Mouse (Mus musculus): Measurements from ENCODE around the gene 1700023F06Rik.

The 1700023F06Rik gene

DNA sequence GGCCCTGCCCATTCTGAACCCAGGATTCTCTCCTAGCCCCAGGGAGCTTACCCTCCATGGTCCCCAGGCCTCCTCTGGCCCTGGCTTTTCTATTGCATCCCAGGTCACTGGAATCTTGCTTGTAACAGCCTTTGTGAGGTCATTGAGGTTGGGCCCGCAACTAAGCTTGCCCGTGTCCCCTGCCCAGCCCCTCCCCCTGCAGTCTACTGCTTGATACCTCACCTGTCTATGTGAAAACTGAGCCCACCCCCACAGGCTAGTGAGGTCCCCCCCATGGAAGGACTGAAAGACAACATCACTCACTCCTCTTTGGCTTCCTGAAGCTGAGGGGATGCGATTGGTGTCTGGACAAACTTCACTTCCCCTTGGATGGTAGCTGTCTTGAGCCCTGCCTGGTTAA lies at the start of gene 1700023F06Rik:
Gene 1700023F06Rik (minus strand): TSS at position 101 of the 400 bp plus-strand sequence.
- no peak for ATAC-seq (ENCODE audit: insufficient number of reproducible peaks, low FRiP score, low TSS enrichment)

DNA sequence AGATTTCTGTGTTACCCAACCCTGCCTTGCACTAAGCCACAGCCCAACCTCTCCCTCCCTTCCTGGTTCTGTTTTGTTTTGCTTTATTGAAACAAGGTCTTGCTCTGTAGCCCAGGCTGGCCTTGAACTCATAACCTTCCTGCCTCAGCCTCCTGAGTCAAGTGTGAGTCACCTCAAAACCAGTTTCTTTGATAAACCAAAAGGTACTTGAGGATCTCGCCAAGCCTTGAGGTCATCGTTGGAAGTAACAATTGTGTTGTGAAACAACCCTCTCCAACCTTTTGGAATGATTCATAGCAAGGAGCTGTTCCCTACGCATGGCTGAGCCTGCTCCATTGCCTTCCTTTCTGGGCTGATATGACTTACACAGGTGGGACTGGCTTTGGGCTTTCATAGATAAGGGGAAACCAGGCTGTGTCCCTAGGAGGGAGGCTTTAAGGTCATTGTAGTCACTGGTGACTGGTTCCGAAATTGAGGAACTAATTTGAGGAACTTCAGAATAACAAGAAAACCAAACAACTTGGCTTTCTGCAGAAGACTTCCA lies 49.7 kb upstream of the 1700023F06Rik start:
- ATAC-seq (ENCODE audit: insufficient number of reproducible peaks, low FRiP score, low TSS enrichment): no peak

DNA sequence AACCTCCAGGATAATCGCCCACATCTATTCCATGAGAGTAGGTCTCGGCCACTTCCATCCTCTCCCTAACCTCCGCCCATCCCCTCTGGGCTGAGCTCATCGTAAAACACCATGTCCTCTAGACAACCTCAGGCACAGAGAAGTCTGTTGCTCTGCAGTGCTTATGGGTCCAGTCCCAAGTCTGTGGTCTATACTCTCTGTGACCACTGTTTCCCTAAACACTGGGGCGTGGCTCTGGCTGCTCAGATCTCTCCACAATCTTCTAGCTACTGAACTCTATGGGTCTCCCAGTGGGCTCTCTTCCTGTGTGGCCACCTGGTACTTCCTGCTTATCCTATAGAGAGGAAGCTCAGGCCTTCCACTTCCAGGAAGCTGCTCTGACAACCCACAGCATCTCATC lies 45.2 kb upstream of the 1700023F06Rik start:
- no peak for ATAC-seq (ENCODE audit: insufficient number of reproducible peaks, low FRiP score, low TSS enrichment)

DNA sequence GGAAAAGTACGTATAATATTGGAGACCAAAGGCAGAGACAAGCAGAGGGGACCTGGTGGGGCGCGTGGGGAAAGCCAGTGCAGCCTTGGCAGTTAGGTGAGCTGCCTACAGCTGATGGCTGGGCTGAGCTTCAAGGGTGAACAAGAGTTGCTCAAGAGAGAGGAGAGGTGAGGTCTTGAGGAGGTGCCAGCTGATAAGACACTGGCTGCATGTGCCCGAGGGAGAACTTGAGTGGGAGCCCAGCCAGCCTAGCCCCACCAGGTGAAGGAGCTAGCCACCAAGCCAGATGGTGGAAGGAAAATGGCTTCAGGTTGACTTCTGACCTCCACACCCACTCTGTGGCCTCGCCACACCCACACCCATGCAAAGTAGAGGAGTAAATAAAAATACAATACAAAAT lies 44.0 kb upstream of the 1700023F06Rik start:
- no peak for ATAC-seq (ENCODE audit: insufficient number of reproducible peaks, low FRiP score, low TSS enrichment)

DNA sequence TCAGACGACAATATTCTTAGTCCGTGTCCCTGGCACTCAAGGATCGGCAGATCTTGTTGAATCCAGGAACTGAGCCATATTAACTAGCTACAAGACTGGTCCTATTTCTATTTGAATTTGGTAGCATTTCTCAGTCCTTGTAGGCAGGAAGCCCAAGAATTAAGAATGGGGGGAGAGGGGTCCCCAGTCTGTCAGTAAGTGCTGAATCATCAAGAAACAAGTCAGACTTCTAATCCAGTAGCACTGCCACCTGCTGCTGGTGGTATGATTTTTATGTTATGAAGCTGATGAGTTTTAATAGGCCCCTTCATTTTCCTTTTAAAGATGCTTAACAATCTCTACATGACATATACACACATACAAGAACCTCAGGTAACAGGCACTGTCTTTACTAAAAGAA lies 42.0 kb upstream of the 1700023F06Rik start:
- no peak for ATAC-seq (ENCODE audit: insufficient number of reproducible peaks, low FRiP score, low TSS enrichment)

- no peak for ATAC-seq (ENCODE audit: insufficient number of reproducible peaks, low FRiP score, low TSS enrichment)
These were observed 41.2 kb upstream of the 1700023F06Rik start for GRCm38 (mm10) chr11:103249509-103249908.

GRCm38 (mm10) chr11:103248837-103249236 lies 40.5 kb upstream of the 1700023F06Rik start:
- no peak for ATAC-seq (ENCODE audit: insufficient number of reproducible peaks, low FRiP score, low TSS enrichment)

GRCm38 (mm10) chr11:103247504-103248177 lies 39.3 kb upstream of the 1700023F06Rik start:
- no peak for ATAC-seq (ENCODE audit: insufficient number of reproducible peaks, low FRiP score, low TSS enrichment)

GRCm38 (mm10) chr11:103246731-103247290 lies 38.5 kb upstream of the 1700023F06Rik start:
- ATAC-seq (ENCODE audit: insufficient number of reproducible peaks, low FRiP score, low TSS enrichment): 0 out of 2 replicates have a peak, but pooled peaks have one; percentile 40

GRCm38 (mm10) chr11:103246081-103246730 lies 37.8 kb upstream of the 1700023F06Rik start:
- ATAC-seq (ENCODE audit: insufficient number of reproducible peaks, low FRiP score, low TSS enrichment): no peak; the same call in 1 of the 2 replicates

GRCm38 (mm10) chr11:103244856-103245255 lies 36.5 kb upstream of the 1700023F06Rik start:
- ATAC-seq (ENCODE audit: insufficient number of reproducible peaks, low FRiP score, low TSS enrichment): no peak

DNA sequence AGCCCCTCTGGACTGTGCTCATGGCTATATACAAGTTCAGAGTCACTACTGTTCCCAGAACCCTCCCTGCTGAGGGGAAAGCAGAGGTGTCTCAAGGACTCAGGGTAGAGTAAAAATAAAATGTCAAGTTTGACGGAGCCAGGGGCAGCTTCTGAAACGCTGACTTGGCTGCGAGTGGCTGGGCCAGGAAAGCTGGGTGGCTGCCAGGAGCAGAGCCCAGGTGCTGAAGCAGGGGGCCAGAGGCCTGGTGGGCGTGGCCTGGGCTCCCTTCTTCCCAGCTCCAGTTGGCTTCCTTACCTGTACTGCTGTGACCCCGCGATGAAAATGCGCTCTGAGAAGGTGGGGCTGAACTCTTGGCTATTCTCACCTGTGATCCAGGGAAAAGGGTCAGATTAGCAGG lies 32.4 kb upstream of the 1700023F06Rik start:
- no peak for ATAC-seq (ENCODE audit: insufficient number of reproducible peaks, low FRiP score, low TSS enrichment)

GRCm38 (mm10) chr11:103237757-103238156 lies 29.4 kb upstream of the 1700023F06Rik start:
- no peak for ATAC-seq (ENCODE audit: insufficient number of reproducible peaks, low FRiP score, low TSS enrichment)

DNA sequence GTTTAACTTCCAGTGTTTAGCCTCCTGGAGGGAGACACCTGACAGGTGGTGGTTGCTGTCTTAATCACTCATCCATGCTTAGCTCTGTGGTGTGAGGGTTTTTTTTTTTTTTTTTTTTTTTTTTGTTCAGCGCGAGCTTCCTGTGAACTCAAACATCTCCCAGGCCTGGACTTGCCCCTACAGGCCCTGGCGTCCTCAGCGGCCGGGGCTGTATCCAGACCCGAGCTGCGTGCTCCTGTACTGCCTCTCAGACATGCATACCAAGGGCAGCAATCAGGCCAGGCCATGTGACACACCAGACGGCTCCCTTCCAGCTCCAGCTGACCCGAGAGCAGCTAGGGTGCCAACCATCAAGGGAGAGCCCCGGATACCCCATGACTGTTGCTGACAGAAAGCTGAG lies 28.5 kb upstream of the 1700023F06Rik start:
- ATAC-seq (ENCODE audit: insufficient number of reproducible peaks, low FRiP score, low TSS enrichment): no peak

GRCm38 (mm10) chr11:103236431-103236830 lies 28.1 kb upstream of the 1700023F06Rik start:
- ATAC-seq (ENCODE audit: insufficient number of reproducible peaks, low FRiP score, low TSS enrichment): no peak

DNA sequence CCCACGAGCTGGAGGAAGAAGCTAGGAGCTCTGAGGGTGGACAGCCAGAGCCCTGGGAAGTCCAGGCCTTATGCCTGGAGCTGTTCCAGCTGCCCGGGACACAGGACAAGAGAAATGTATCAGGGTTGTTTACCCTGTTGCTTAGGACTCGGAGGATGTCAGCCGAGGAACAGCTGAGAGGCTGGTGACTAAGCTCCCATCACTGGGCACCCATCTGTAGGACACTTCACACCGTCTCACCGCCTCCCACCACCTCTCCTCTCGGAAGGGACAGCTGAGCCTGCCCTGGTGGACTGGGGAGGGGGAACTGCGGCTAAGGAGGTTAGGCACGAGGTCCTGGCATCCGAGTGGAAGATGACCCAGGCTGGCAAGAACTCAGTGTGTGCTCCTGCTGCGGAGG lies 27.3 kb upstream of the 1700023F06Rik start:
- ATAC-seq (ENCODE audit: insufficient number of reproducible peaks, low FRiP score, low TSS enrichment): no peak

DNA sequence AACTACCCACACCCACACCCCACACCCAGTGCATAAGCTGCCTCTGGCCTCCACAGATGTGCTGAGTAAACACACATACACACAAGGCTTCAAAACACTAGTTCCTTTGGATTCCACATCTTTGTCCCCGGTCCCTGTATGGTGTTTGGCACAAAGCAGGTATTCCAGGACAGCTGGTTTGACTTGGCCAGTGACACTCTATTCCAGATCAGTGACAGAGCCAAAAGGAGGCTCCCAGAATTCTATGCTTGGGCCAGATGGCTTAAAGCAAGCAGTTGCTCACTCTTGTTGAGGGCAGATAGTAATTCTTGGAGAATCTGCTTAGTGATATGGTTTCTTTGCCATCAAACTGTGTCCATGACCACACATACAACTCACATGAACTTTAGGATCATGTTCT lies 26.1 kb upstream of the 1700023F06Rik start:
- no peak for ATAC-seq (ENCODE audit: insufficient number of reproducible peaks, low FRiP score, low TSS enrichment)

DNA sequence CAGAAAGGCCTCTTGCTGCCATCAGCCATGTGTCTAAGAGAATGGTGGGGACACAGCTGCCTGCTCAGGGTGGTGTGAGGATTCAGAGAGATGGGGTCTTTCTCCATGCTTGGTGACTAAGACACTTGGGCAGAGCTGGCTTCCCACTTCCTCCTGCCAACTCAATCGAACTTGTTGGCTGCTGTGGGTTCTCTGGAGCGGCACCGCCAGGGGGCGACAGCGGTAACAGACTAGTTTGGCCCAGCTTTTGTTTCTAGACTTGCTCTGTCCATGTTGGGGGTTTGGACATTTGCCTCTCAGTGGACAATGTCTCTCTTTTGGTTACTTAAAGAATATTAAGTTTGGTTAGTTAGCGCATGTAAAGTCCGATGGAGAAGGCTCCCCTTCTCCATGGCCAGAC lies 24.6 kb upstream of the 1700023F06Rik start:
- no peak for ATAC-seq (ENCODE audit: insufficient number of reproducible peaks, low FRiP score, low TSS enrichment)

DNA sequence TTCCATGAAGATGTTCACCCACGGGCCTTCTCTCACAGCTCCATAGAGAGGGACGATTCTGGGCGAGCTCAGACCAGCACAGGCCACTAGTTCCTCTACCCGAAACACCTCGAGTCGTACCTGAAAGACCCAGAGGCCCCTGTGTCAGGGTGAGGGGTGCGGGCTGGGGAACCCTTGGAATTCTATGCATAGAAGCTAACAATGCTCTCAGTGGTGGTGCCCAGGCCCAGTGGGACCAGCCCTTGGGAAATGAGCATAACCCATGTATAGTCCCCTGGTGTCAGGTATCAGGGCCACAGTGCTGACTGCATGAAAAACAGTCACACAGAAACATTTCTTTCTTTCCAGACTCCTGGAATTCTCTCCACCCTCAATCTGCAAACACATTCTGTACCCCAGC lies 23.0 kb upstream of the 1700023F06Rik start:
- no peak for ATAC-seq (ENCODE audit: insufficient number of reproducible peaks, low FRiP score, low TSS enrichment)

GRCm38 (mm10) chr11:103230626-103231025 lies 22.3 kb upstream of the 1700023F06Rik start:
- ATAC-seq (ENCODE audit: insufficient number of reproducible peaks, low FRiP score, low TSS enrichment): no peak

DNA sequence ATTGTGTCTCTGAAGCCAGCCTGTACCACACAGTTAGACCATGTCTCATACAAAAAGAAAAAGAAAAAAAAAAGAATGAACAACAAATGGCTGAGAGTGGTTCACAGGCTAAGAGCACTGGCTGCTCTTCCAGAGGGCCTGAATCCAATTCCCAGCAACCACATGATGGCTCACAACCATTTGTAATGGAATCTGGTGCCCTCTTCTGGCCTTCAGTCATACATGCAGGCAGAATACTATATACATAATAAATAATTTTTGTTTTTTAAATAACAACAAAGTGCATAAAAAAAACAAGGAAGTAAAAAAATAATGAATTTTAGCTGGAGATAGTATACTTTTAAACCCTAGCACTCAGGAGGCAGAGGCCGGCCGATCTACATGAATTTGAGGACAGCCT lies 21.2 kb upstream of the 1700023F06Rik start:
- no peak for ATAC-seq (ENCODE audit: insufficient number of reproducible peaks, low FRiP score, low TSS enrichment)

Measured in cerebellum, adult (tissue).